Comparison of ENCODE assay signal across 24 mouse cellular contexts in genomic region chr1:57341197-57341596, GRCm38 (mm10).
"Had no signal": no experiment of that assay in that cellular context is flagged by ENCODE, and none has a peak within 500 bp of the region (broad histone marks: within the 10 kb centered on the region; RNA-seq: fewer than 3 reads in every experiment).

No protein-coding gene starts in this region.

- H3K4me1 ChIP-seq: heart, embryonic 13.5 days; heart, embryonic 15.5 days; hindbrain, embryonic 15.5 days; kidney, embryonic 15.5 days; limb, embryonic 15.5 days had no signal

- H3K27ac ChIP-seq: heart, adult 2 months; heart, embryonic 13.5 days; heart, embryonic 15.5 days; hindbrain, embryonic 13.5 days; hindbrain, embryonic 15.5 days; hindbrain, postnatal 0 days; kidney, embryonic 15.5 days; kidney, postnatal 0 days; limb, embryonic 13.5 days; limb, embryonic 15.5 days had no signal

- H3K4me3 ChIP-seq: heart, adult 2 months; heart, embryonic 13.5 days; heart, embryonic 15.5 days; hindbrain, embryonic 13.5 days; hindbrain, embryonic 15.5 days; kidney, embryonic 15.5 days; limb, embryonic 13.5 days; limb, embryonic 15.5 days had no signal

- ATAC-seq: hindbrain, postnatal 0 days; intestine, embryonic 16.5 days had no signal

- H3K27me3 ChIP-seq: heart, embryonic 13.5 days; heart, embryonic 15.5 days; hindbrain, embryonic 13.5 days; hindbrain, embryonic 15.5 days; kidney, embryonic 15.5 days had no signal

- H3K9me3 ChIP-seq: heart, embryonic 13.5 days; heart, embryonic 15.5 days; hindbrain, embryonic 13.5 days; hindbrain, embryonic 15.5 days; kidney, embryonic 15.5 days; limb, embryonic 13.5 days; limb, embryonic 15.5 days had no signal

- DNase-seq: gastrocnemius, postnatal 14 days; gastrocnemius, postnatal 36 days; heart, adult 11 months; heart, adult 2 months; heart, postnatal 14 days; heart, postnatal 36 days; kidney, adult 11 months; kidney, adult 2 months; kidney, postnatal 14 days; kidney, postnatal 36 days; layer of hippocampus, adult 9-11 months; layer of hippocampus, postnatal 36 days; left cerebral cortex, postnatal 4 days had no signal

- H3K36me3 ChIP-seq: heart, embryonic 13.5 days; heart, embryonic 15.5 days; hindbrain, embryonic 13.5 days; hindbrain, embryonic 15.5 days; kidney, embryonic 15.5 days; limb, embryonic 13.5 days; limb, embryonic 15.5 days had no signal

- H3K4me2 ChIP-seq: heart, embryonic 11.5 days; heart, embryonic 13.5 days; heart, embryonic 15.5 days; hindbrain, embryonic 13.5 days; hindbrain, embryonic 15.5 days; kidney, embryonic 15.5 days; limb, embryonic 13.5 days; limb, embryonic 15.5 days had no signal

- H3K9ac ChIP-seq: heart, embryonic 13.5 days; heart, embryonic 15.5 days; hindbrain, embryonic 13.5 days; hindbrain, embryonic 15.5 days; kidney, embryonic 15.5 days; limb, embryonic 13.5 days; limb, embryonic 15.5 days had no signal
